Mouse (Mus musculus) brain, adult 10 weeks (tissue): ENCODE results near the gene Nfatc2. TPM values are rescaled to one million over a fixed set of nuclear protein-coding genes. Genes with fewer than 3 reads are reported as not detected.

ENCODE experiments used
- polyA plus RNA-seq: library from polyadenylated mRNA; stranded (reverse); fragments of 350-450 nt; fragmentation: Illumina TruSeq; extraction: RNeasy Lipid Tissue Mini Kit (QIAGEN cat#74804); gene quantifications from one replicate; pipeline ENCODE4 v1.2.3, GENCODE M21; 2015; ENCODE audit warnings: low read depth, low replicate concordance

The Nfatc2 gene
- polyA plus RNA-seq = 8.3 TPM

GRCm38 (mm10) chr2:168601491-168602386 lies at the start of gene Nfatc2:
TSS of gene Nfatc2 (minus strand) at chr2:168601657.

Other genes with a start within 250 kb of the Nfatc2 start
- gene Atp9a, start 140.8 kb upstream of the Nfatc2 start, polyA plus RNA-seq = 219 TPM
- gene Sall4, start 166.3 kb upstream of the Nfatc2 start, polyA plus RNA-seq = not detected